Mouse (Mus musculus) cerebellum, adult 2 months (tissue): Measurements from ENCODE around the gene Prima1.

Source experiments
- CTCF ChIP-seq: fragments of 200-500 bp; IDR thresholded peaks from 2 replicates; pipeline ENCODE4 v1.5.1; 2011; ENCODE audit warnings: low read depth, mild to moderate bottlenecking, control low read depth, low read length, moderate library complexity, borderline replicate concordance; ENCODE audit not compliant: insufficient read depth
- POLR2A ChIP-seq: fragments of 200-500 bp; IDR thresholded peaks from 2 replicates; pipeline ENCODE4 v1.6.1; 2011; ENCODE audit warnings: low read length, control low read depth, borderline replicate concordance; ENCODE audit not compliant: insufficient read depth

- TF ChIP-seq CTCF (no peak), POLR2A (no peak)
Measured at GRCm38 (mm10) chr12:103163596-103163995, 78.4 kb downstream of the Prima1 start.
